Mouse (Mus musculus): ENCODE results near the gene 1600012H06Rik. TPM values are rescaled to one million over a fixed set of nuclear protein-coding genes. Genes with fewer than 3 reads are reported as not detected.
A peak's percentile ranks its signal among the peaks of the same experiment; 100 is the strongest.
"Not testable (repeated sequence)": the region's sequence is repeated elsewhere in the genome, so short reads cannot be mapped to it uniquely, and the experiment has no call there.

The 1600012H06Rik gene
- polyA plus RNA-seq, 1 experiment from 2014 or later = 37.5 TPM

DNA sequence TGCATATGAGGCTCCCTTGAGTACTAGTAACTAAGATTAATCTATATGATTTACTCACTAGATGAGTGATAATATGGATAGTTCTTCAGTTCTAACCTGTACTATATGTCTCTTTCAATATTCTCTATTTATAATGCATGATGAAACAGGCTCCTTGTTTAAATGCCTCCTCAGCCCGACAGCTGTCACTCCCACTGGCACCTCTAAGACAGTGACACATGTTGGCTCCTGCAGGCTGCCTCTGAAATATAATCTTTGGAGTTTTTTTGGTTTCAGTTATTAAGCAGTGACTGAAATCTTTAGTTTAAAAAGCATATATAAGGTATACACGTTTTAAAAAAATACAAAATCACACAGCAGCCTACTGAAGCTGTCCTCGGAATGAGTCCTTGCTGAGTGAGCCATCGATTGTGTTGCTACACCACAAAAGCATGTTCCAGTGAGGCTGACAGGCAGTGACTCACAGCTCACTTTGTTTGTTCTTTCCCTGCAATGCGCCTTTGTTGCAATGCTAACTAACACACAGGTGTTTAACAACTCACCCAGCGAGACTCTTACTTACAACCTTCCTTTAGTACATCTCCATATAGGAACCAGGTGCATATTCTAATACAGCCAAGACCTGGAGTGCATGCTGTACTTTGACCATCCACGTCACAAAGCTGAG, 6.3 kb downstream of the 1600012H06Rik start:
- Histone ChIP-seq H3K27ac (no peak overlapping the region), H3K36me3 (peaks cover 31% of the 10 kb centered on the region), H3K9ac (no peak overlapping the region), H3K4me1 (peaks cover 2% of the 10 kb centered on the region; the same call in 1 of the 2 replicates), H3K27me3 (replicated peaks) (no peaks in the 10 kb centered on the region), H3K9me3 (no peaks in the 10 kb centered on the region), H3K4me2 (no peak overlapping the region), H3K4me3 (replicated peaks) (no peak overlapping the region)
- ATAC-seq (ENCODE audit: insufficient read depth, low FRiP score, low read depth) = no peak
- WGBS = 80% methylated on average over 7 of the region's 7 CpGs

DNA sequence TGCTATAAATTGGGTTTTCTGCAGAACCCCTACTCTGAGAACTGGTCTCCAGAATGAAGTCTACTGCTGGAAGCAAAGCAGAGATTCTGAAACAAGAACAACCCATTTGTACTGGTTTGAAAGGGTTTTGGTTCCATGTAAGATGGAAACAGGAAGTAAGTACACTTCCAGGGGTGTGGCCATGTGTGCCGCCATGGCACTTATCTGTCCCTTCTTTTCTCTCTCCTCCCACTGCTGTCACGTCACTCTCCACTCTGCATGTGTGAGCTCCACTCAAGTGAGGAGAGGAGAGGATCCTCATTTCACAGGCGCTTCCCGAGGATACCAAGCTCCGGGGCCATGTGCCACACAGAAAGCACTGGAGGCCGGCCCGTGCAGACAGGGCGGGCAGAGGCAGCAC, 10.5 kb downstream of the 1600012H06Rik start:
- 81% methylated on average over 8 of the region's 8 CpGs for WGBS
- H3K4me3 ChIP-seq (replicated peaks) = no peak overlapping the region
- no peak overlapping the region for H3K27ac ChIP-seq
- H3K9ac ChIP-seq = no peak overlapping the region
- no peaks in the 10 kb centered on the region for H3K27me3 ChIP-seq (replicated peaks)
- no peak for ATAC-seq (ENCODE audit: insufficient read depth, low FRiP score, low read depth)
- no peak overlapping the region for H3K4me2 ChIP-seq
- H3K36me3 ChIP-seq = peaks cover 24% of the 10 kb centered on the region
- H3K4me1 ChIP-seq = no peaks in the 10 kb centered on the region
- no peaks in the 10 kb centered on the region for H3K9me3 ChIP-seq

DNA sequence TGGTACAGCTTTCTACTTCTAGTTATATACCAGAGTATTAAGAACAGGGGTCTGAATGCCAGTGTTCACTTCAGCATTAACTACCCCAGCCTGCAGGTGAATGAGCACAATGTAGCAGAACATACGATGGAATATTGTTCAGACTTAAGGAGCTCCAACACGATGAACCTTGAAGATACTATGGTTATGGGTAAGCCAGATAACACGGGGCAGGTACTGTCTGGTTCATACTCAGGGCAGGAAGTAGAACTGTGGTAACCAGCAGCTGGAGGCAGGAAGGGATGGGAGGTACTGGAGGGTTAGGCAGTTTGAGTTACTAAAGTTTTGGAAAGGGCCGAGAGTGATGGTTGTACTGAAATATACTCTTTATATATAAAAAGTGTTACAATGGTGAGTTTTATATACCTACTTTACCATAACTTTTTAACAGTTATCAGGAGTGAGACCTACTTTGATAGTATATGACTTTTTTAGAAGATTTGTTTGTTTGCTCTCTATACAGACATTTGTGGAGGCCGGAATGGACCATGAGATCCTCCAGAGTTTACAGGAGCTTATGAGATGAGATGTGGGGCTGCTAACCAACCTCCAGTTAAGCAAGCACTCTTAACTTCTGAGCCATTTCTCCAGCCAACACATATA, 15.8 kb downstream of the 1600012H06Rik start:
- H3K9ac ChIP-seq = no peak overlapping the region
- peaks cover 3% of the 10 kb centered on the region; the same call in 1 of the 2 replicates for H3K4me1 ChIP-seq
- H3K27me3 ChIP-seq (replicated peaks) = no peaks in the 10 kb centered on the region
- no peak overlapping the region for H3K4me3 ChIP-seq (replicated peaks)
- no peak overlapping the region for H3K4me2 ChIP-seq
- WGBS = 82% methylated on average over 5 of the region's 5 CpGs
- H3K36me3 ChIP-seq = peaks cover 5% of the 10 kb centered on the region; the same call in 1 of the 2 replicates
- no peaks in the 10 kb centered on the region for H3K9me3 ChIP-seq
- no peak for ATAC-seq (ENCODE audit: insufficient read depth, low FRiP score, low read depth)
- H3K27ac ChIP-seq = no peak overlapping the region

DNA sequence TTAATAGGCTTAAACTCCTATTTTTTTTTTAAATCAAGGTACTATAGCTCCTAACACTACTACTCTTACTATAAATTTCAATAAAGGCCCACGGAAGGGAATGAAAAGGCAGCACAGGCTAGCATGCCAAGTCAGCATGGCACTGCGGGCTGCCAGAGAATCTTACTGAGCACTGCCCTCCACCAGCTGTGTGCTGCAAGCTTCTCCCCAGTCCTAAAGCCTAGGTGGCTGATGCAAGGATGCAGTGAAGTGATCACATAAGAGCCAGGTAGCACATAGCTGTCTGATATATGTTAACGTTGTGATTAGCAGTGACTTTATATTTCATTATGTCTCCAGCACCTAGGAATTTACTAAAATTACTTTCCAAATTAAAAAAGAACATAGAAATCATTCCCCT, 17.0 kb downstream of the 1600012H06Rik start:
- no peak overlapping the region for H3K27ac ChIP-seq
- no peak for ATAC-seq (ENCODE audit: insufficient read depth, low FRiP score, low read depth)
- no peaks in the 10 kb centered on the region; the same call in 1 of the 2 replicates for H3K36me3 ChIP-seq
- peak overlapping the region; percentile 55 for H3K4me2 ChIP-seq
- H3K4me1 ChIP-seq = peaks cover 3% of the 10 kb centered on the region; the same call in 1 of the 2 replicates
- no peaks in the 10 kb centered on the region for H3K27me3 ChIP-seq (replicated peaks)
- H3K9me3 ChIP-seq = no peaks in the 10 kb centered on the region
- WGBS = 19% methylated on average over 3 of the region's 3 CpGs
- H3K9ac ChIP-seq = no peak overlapping the region
- peak overlapping the region; percentile 31 for H3K4me3 ChIP-seq (replicated peaks)

DNA sequence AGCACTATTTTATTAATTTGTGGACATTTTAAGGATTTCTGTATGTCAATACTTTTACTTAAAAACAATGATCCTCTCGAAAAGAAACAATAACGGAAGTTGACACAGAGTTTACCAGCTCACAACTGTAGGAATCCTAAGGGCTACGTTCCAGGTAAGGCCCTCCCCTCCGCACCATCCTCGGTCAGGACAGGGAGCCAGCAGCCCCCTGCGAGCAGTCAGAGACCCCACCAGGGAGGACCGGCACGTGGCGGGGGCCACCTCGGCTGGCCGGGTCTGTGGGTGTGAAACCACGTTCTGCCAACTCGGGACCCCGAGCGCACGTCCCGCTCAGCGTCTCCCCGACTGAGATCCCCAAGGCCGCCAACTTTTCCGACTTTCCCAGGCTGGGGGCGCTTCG, 17.5 kb downstream of the 1600012H06Rik start:
- ATAC-seq (ENCODE audit: insufficient read depth, low FRiP score, low read depth) = peak; percentile 21; the same call in 1 of the 2 replicates
- peak overlapping the region; percentile 73 for H3K9ac ChIP-seq

DNA sequence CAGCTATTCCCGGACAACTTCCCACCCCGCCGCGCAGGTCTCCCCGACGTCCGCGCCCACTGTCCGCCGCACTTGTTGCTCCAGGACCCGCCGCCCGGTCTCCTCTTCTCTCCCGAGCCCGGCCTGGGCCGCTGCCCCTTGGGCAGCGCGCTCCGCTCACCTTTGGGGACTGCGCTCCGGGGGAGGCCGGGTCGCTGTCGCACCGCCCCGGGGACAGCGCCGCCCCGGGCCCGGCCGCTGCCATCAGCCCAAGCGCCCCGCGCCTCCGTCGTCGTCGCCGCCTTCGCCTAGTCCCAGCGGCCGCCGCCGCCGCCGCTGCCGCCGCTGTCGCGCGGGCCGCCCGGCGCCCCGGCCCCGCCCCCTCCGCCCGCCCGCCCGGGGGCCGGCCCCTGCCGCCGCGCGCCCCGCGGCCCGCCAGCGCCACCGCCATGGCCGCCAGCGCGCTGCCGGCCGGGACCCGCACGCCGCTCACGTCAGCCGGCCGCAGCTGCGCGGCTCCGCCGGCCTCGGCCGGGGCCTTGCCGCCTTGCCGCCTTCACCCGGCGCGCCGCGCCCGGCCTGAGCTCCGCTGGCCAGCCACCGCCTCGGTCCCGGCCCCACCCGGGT, 18.1 kb downstream of the 1600012H06Rik start, which contains the start of gene Phf10:
Gene Phf10, minus strand, starts transcription at position 323 of the 606 bp plus-strand sequence.
- Histone ChIP-seq H3K9ac (peak within 1 kb of the TSS; percentile 73), H3K4me2 (peak within 1 kb of the TSS; percentile 88), H3K27ac (peak within 1 kb of the TSS; percentile 73; the same call in 1 of the 2 replicates), H3K4me3 (replicated peaks) (peak within 1 kb of the TSS; percentile 72)
- H3K36me3 ChIP-seq; H3K9me3 ChIP-seq; H3K4me1 ChIP-seq; H3K27me3 ChIP-seq (replicated peaks): not testable (repeated sequence)
- WGBS = under 1% methylated on average over 39 of the region's 100 CpGs
- peak; percentile 76 for ATAC-seq (ENCODE audit: insufficient read depth, low FRiP score, low read depth)

More for the DNA sequence above, 17.5 kb downstream of the 1600012H06Rik start:
- Histone ChIP-seq H3K4me1 (peaks cover 3% of the 10 kb centered on the region; the same call in 1 of the 2 replicates), H3K9me3 (no peaks in the 10 kb centered on the region), H3K4me3 (replicated peaks) (peak overlapping the region; percentile 72), H3K4me2 (peak overlapping the region; percentile 88), H3K36me3 (no peaks in the 10 kb centered on the region; the same call in 1 of the 2 replicates), H3K27me3 (replicated peaks) (no peaks in the 10 kb centered on the region), H3K27ac (no peak overlapping the region)
- WGBS = under 1% methylated on average over 20 of the region's 23 CpGs

DNA sequence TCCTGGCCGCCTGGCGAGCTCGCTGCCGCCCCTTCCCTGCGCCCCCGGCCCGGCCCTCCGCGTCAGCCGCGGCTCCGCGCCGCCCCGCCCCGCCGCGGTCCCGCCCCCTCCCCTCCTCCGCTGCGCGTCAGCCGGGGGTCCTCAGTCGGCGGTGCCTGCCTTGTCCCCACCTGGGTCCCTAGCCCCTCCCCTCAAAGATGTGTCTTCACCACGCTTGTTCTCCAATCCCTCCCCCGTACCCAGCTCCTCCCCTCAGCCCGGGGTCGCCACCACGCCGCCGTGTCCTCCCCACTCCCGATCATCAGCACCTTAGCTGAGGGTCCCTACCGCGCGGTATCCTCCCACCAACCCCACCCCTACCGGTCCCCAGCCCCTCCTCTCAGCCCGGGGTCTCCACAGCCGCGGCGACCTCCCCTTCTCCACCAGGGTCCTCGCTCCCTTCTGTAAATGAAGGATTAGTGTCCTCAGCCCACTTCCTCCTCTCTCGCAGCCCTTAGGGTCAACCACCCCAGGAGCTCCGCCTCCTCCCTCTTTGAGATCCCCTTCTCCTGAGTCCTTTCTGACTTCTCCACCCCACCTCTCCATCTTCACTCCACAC, 18.7 kb downstream of the 1600012H06Rik start:
- H3K4me2 ChIP-seq; H3K4me1 ChIP-seq; H3K9me3 ChIP-seq; H3K27me3 ChIP-seq (replicated peaks); H3K36me3 ChIP-seq; H3K27ac ChIP-seq; H3K4me3 ChIP-seq (replicated peaks); H3K9ac ChIP-seq: not testable (repeated sequence)
- no CpG with 5 or more reads among the region's 44 CpGs for whole genome bisulfite sequencing
- peak; percentile 75 for ATAC-seq (ENCODE audit: insufficient read depth, low FRiP score, low read depth)

DNA sequence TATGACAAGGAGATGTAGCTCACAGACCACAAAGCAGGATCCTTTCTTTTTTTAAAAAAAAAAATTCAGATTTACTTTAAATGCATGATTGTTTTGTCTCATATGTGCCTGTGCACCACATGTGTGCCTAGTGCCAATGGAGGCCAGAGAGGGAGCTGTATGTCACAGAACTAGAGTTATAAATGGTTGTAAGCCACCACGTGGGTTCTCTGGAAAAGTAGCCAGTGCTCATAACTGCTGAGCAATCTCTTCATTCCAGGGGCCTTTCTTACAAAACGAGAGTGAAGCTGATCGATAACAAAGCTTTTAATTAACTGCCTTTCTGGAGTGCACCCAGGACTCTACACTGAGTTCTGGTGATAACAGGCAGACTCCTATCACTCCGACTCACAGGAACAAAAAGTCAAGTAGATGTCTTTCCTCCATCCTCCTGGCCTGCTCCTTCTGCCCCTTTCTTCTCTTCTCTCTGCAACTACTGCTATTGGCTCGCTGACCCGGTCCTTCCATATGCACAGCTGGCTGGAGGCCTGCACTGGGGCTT, 25.5 kb downstream of the 1600012H06Rik start:
- not testable (repeated sequence) for H3K4me1 ChIP-seq; H3K27ac ChIP-seq; H3K4me2 ChIP-seq; H3K36me3 ChIP-seq; H3K4me3 ChIP-seq (replicated peaks); H3K27me3 ChIP-seq (replicated peaks); H3K9me3 ChIP-seq; H3K9ac ChIP-seq
- peak; percentile 59; the same call in 1 of the 2 replicates for ATAC-seq (ENCODE audit: insufficient read depth, low FRiP score, low read depth)
- WGBS = no CpG with 5 or more reads among the region's 6 CpGs

DNA sequence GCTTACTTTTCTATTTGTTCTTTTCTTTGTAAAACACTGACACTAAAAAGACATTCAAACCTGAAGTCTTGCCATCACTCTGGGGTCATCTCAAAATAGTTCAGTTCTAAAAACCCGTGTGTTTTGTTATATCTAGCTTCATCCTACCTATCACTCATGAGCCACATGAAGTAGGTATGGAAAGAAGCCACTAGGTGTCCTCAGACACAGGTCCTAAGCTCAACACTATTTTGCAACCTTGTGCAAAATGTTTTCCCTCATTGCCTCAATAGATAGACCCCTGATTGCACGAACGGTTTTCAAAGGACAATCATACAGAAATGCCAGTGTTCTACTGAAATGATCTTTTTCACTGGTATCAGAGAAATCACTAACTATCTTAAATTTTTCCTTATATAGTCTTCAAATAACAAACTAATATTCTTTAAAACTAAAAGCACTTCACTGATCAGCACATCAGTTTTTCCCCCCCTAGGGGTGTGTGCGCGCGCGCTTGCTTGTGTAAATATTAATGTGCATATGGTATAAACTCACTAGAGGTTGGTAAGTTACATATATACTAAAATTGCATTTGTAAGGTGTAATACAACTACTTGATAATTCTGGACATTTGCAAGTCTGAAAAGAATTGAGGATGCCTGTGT, 34.9 kb downstream of the 1600012H06Rik start:
- H3K4me1 ChIP-seq; H3K9me3 ChIP-seq; H3K27me3 ChIP-seq (replicated peaks); H3K4me3 ChIP-seq (replicated peaks); H3K27ac ChIP-seq; H3K4me2 ChIP-seq; H3K36me3 ChIP-seq; H3K9ac ChIP-seq: not testable (repeated sequence)
- 0 out of 2 replicates have a peak, but pooled peaks have one; percentile 32 for ATAC-seq (ENCODE audit: insufficient read depth, low FRiP score, low read depth)
- under 1% methylated on average over 4 of the region's 7 CpGs for WGBS

DNA sequence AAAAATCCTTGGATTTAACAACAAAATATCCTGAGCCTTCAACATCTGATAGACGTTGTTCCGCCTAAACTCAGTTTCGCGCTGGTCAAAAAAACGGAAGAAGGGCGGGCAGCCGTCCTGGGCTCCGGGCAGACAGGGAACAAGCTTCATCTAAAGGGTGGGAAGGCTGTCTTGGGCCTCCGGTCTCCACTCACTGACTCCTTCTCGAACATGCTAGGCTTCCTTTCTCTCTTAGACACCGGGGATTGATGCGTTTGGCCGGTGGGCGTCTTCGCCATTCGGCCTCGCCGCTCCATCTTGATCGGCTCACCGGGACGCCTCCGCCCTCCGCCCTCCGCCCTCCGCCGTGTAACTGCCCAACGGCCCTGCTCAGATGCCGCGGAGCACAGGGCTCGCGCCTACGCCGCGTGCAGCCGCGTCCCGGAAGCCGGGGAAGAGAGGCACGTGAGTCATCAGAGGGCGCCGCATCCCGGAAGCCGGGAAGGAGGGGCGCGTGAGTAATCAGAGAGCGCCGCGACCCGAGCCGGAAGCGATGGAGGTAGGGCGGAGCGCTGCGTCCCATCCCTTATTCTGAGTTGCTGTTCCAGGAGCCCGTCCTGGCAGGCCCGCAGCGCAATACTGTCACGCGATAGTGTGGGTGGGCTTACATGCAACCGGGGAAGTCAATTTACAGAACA, 35.5 kb downstream of the 1600012H06Rik start, which contains the start of the genes 9030025P20Rik and Gm3417:
Gene 9030025P20Rik, plus strand, starts transcription at position 107 of the 677 bp plus-strand sequence.
Gene Gm3417, minus strand, starts transcription at position 429 of the 677 bp plus-strand sequence.
- peak; percentile 97 for ATAC-seq (ENCODE audit: insufficient read depth, low FRiP score, low read depth)
- H3K27ac ChIP-seq; H3K4me2 ChIP-seq; H3K9ac ChIP-seq; H3K9me3 ChIP-seq; H3K4me3 ChIP-seq (replicated peaks); H3K4me1 ChIP-seq; H3K27me3 ChIP-seq (replicated peaks); H3K36me3 ChIP-seq: not testable (repeated sequence)
- WGBS = no CpG with 5 or more reads among the region's 60 CpGs
